Mouse (Mus musculus) heart, postnatal 10 days (tissue): ENCODE results near the gene Zfp622. TPM values are rescaled to one million over a fixed set of nuclear protein-coding genes. Genes with fewer than 3 reads are reported as not detected.

Source experiments
- microRNA-seq, 2 experiments: library from miRNA; unstranded; fragments of <30 nt; microRNA quantifications; one replicate each; pipeline ENCODE4 v1.2.0; 2022
- total RNA-seq, 2 experiments: library from RNA; stranded (reverse); gene quantifications; 2 replicates each; pipeline ENCODE4 v1.2.3; 2021

Zfp622 gene
- total RNA-seq, 2 experiments from 2014 or later: 22.1 to 26.8 TPM

Small RNA genes lying within 50 kb of the gene (microRNA-seq; reads per million reads assigned to microRNA genes)
- gene Mir7212: 0.70 to 0.71 reads per million in 2 experiments

Other genes starting within 250 kb of the Zfp622 start
- 100 to 1,000 TPM; 151 to 159 TPM for gene Retreg1, start 141.2 kb upstream of the Zfp622 start, total RNA-seq